Mouse (Mus musculus) heart, postnatal 4 days (tissue): ENCODE measurements around the gene Donson. TPM values are rescaled to one million over a fixed set of nuclear protein-coding genes. Genes with fewer than 3 reads are reported as not detected.
"Not testable (repeated sequence)": the region's sequence is repeated elsewhere in the genome, so short reads cannot be mapped to it uniquely, and the experiment has no call there.

Experiments
- DNase-seq: peaks from one replicate; pipeline ENCODE4 v3.0.0; 2021
- total RNA-seq, 2 experiments: library from RNA; stranded (reverse); gene quantifications; 2 replicates each; pipeline ENCODE4 v1.2.3; 2021

Donson gene
- total RNA-seq, 2 experiments from 2014 or later: 15.5 to 15.7 TPM

- DNase-seq: no peak
Observed at GRCm38 (mm10) chr16:91688023-91688618, 449 bp downstream of the Donson start.

DNA sequence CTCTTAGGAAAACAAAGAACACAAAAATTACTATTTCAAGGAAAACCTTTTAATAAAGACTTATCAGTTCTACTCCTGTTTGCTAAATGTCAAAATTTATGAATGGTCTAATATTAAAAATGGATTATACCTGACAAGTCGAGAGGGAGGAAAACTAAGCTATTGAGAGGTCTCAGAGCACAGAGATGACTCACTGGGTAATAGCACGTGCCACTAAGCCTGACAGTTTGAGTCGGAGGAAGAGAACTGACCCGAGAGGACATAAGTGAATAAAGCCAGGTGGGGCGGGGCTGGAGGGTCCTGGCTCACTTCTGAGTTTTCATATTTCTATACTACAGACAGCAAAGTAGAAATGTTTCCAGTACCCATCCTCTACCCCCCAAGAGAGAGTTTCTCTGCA is 2.2 kb downstream of the Donson start:
- no peak for DNase-seq

DNA sequence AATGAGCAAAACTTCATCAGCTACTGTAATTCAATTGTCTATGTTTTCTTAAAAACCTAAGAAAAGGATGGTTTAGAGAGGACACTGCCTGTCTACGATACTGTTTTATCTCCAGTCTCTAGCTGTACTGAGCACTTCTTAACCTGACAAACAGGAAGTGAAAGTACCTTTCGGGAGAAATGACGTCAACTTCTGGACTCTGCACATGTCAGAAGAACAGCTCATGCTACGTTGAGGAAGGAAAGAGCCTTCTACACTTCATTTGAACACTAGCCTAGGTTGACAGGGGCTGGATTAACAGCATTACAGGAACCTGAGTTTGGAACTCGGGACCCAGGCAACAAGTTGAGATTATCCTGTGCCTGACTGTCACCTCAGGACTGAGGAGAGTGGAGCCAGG is 3.0 kb downstream of the Donson start:
- DNase-seq: no peak

DNA sequence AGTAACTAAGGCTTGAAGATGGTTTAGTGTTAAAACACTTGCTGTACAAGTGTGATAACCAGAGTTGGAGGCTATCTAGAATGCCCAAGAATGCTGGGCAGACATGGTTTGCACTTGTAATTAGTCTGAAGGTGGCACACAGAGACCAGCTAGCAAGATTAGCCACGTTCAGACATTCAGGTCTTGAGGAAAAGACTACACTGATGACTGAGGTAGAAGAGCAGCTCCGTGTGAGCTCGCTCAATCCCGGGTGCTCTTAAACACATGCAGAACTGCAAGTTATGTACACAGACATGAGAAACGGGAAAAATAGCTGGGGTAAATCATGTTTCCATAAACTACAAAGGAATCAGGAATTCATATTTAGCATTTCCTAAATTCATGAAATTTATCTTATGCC is 7.9 kb downstream of the Donson start:
- DNase-seq: no peak

DNA sequence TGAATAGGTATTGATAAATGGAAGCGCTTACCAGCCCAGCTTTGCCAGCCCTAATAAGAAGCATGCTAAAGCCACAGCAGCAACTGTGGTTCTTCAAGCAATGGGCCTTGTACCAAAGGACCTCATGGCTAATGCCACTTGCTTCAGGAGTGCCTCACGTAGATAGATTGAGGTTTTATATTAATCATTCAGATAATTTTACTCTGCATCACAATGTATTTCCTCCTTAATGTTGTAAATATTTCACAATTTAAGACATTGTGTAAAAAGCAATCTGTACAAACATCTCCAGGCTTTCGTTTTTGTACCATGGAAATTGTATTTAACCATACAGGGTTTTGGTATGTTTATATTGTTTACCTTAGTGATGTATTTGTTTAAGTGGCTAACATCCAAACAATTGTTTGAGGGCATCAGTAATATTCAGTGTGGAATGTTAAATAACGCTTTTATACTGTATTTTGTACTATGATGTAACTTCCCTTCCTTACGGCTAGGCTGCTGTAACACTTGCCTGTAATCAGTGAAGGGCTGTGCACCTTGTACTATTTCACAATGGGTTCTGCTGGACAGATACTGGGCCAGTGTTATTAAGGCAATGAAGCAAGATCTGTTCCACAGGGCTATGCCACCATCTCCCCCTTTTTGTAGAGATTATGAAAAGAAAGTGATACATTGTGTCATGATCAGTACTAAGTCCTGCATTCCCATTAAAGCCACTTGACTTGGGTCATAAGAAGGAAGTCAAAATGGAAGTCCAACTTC is 10.2 kb downstream of the Donson start:
- DNase-seq: no peak

DNA sequence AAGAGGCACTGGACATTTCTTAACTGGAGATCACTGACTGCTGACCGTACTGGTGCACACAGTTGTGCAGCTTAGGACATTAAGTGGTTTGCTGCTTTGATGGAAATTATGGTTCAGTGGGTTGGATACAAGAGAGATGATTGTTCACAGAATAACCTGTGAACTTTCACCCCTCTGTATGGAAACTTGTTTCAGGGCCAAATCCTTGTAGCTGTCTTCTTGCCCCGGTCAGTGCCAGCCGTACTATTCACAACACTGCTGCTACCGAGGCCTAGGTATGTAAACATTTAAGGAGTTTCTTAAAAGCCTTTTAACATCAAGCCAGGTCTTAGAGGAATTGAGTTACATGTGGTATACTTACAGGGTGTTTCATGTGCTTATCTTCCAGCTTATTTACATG is 14.1 kb downstream of the Donson start:
- no peak for DNase-seq

DNA sequence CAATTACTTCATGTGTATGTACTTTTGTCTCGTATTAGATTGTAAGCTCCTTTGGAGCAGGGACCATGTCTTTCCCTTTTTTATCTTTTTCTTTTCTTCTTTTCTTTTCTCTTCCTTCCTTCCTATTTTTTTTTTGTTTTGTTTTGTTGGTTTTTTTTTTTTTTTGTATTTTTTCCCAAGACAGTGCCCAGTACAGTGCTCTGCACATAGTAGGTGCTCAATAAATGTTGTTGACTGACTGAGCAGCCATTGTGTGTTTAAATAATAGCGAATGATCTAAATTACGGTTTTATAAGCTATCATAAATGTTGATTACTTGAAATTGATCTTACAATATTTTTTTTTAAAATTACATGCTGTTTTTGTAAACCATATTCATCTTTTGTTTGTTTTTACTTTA is 24.8 kb downstream of the Donson start:
- no peak for DNase-seq

- DNase-seq: no peak
Observed at GRCm38 (mm10) chr16:91662336-91662735, 26.2 kb downstream of the Donson start.

DNA sequence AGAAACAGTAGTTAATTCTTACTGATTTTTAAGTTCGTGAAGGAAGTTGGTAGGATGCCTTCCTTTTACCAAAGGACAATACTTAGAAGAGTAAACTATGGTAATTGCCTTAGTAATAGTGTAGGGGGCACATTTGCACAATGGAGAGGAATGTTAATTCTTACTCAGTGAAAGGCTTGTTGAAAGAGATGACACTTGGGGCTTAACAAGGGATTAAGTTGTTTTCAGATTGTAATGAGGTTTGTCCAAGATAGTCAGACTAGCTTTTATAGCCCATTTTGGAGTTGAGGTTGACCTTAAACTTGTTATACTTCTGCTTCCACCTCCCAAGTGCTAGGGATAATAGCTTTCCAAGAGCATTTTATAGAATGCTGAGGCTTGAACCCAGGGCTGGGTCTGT is 27.2 kb downstream of the Donson start:
- DNase-seq: no peak

DNA sequence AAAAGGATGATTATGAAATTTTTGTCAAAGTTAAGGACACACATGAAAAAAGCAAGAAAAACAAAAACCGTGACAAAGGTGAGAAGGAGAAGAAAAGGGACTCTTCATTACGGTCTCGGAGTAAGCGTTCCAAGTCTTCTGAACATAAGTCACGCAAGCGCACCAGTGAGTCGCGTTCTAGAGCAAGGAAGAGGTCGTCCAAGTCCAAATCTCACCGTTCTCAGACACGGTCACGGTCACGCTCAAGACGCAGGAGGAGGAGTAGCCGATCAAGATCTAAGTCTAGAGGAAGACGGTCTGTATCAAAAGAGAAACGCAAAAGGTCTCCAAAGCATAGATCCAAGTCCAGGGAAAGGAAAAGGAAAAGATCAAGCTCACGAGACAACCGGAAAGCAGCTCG is 28.8 kb downstream of the Donson start:
- DNase-seq: no peak

DNA sequence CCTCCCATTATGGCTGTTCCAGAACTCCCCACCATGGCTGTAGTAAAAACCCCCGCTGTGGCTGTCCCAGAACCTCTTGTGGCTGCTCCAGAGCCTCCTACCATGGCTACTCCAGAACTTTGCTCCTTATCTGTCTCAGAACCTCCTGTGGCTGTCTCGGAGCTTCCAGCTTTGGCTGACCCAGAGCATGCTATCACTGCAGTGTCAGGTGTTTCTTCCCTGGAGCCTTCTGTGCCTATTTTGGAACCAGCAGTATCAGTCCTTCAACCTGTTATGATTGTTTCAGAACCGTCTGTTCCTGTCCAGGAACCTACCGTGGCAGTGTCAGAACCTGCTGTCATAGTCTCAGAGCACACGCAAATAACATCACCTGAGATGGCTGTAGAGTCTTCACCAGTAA is 30.1 kb downstream of the Donson start:
- no peak for DNase-seq

- no peak for DNase-seq
Observed at GRCm38 (mm10) chr16:91657285-91657684, 31.3 kb downstream of the Donson start.

GRCm38 (mm10) chr16:91655285-91655684 is 33.3 kb downstream of the Donson start:
- no peak for DNase-seq

DNA sequence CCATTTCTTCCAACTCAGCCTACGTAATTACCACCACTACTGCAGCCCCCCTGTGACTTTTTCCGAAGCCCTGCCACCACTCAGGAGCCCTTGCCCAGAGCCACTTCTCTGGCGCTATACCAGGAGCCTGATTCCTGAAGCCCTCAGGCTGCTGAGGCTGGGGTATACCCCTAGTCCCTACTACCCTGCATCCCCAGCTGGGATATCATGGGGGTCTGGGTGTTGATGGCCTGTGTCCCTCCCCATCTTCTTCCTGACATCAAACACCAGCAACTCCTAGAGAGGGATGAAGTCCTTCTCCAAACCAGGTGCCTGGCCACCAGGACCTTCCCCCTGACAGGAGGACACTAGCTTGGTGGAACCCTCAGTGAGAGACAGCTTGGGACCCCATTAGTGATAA is 36.4 kb downstream of the Donson start:
- DNase-seq: no peak

DNA sequence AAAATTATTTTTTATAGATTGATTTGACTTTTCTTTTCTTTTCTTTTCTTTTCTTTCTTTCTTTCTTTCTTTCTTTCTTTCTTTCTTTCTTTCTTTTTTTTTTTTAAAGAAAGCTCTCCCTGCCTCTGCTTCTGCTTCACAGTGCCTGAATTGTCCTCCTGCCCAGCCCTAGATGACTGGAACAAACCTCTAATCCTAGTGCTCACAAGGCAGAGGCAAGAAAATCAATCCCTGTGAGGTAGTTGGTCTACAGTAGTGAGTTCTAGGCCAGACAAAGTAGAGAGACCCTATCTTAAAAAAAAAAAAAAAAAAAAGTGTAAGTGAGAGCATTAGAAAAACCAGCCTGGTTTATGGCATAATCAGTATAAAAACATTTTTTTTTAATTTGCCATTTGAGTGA is 38.8 kb downstream of the Donson start:
- no peak for DNase-seq

- no peak for DNase-seq
Observed at GRCm38 (mm10) chr16:91649246-91649645, 39.3 kb downstream of the Donson start.

GRCm38 (mm10) chr16:91648220-91648550 is 40.4 kb downstream of the Donson start:
- DNase-seq: peak; percentile 90

DNA sequence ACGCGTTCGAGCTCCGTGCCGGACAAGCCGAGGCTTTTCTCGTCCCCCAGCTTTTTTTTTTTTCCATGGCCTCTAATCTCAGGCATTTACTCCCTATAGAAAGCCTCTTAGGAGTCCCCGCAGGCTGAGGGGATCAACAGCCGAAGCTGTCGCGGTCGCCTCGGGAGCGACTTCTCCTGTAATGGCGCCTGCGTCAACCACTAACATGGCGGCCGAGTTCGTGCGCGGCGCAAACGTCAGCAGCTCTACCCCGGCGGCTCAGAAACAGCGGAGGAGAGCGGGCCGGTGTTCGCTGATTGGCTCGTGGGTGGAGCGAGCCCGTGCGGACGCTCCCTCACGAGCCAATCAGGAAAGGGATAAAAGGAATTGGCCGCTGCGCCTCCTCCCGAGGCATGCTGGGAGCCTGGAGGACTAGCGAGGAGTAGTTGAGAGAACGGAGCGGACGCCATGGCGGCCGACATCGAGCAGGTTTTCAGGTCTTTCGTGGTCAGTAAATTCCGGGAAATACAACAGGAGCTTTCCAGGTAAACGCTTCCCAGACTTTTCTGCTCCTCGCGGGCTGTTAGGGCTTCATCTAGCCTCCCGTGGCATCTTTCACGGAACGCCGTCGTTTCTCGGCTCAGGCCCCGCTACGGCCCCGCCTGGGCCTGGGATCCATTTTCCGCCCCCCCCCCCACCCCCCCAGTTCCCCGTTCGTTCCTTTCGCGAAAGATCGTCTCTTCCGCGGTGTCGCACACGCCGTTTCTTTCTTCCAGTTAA is 40.9 kb downstream of the Donson start, which contains the start of gene Son:
Gene Son, plus strand, starts transcription at position 46 of the 759 bp plus-strand sequence.
- peak; percentile 96 for DNase-seq

- DNase-seq: peak; percentile 95
Observed at GRCm38 (mm10) chr16:91646681-91647419, 41.7 kb downstream of the Donson start, which contains the start of gene Gart. Gene Gart, minus strand, starts transcription at chr16:91646952.

DNA sequence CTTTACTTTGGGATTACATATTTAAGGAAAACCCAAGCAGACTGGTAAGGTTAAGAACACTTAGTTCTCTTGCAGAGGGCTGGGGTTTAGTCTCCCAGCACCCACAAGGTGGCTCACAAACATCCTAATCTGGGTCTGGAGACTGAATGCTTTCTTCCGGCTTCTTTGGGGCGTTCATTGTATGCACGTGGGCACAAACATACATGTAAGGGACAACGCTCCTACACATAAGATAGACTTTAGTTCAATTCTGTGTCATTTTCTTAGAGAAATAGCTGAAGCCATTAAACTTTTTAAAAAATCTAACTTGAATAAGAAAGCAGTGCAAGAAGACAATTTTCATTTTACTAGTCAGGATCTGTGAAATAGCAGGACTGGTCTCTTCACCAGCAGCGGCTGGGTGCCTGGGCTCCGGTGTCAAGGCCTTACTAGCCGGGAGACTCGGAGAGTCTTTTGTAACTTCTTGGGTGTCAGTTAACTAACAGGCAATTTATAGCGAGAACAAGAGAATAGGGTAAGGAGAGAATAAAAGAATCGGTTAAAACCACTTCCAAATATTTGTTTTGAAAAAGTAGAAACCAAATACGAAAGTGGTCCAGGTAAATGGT is 42.5 kb downstream of the Donson start:
- DNase-seq: no peak

GRCm38 (mm10) chr16:91645420-91645819 is 43.1 kb downstream of the Donson start:
- DNase-seq: not testable (repeated sequence)

DNA sequence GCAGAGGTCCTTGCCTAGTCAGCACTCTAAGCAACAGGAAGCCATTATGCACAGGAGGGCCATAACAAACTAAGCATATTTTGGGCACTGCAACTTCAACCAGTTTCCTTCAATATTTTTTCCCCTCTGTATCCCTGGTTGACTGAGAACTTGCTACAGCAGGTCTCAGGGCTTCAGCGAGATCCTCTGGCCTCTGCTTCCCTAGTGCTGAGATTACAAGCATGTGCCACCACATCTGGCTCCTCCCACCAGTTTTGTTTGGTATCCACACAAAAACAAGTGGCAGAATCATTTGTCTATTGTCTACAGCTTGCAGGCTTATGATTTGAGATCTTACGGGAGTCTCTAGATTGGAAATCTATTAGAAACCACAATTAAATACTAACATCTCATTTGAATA is 43.7 kb downstream of the Donson start:
- DNase-seq: no peak
